Mouse (Mus musculus) ovary, postnatal 10 days (tissue): ENCODE results near the gene Aaas.

ENCODE experiments used
- DNase-seq: peaks from one replicate; pipeline ENCODE4 v3.0.0; 2022; ENCODE audit warnings: low spot score

Aaas gene

GRCm38 (mm10) chr15:102308717-102309116, 41.9 kb downstream of the Aaas start:
- no peak for DNase-seq

- DNase-seq: no peak
Measured at GRCm38 (mm10) chr15:102302542-102302941, 48.0 kb downstream of the Aaas start.

- no peak for DNase-seq
Measured at GRCm38 (mm10) chr15:102296368-102297006, 54.1 kb downstream of the Aaas start.

- peak; percentile 73 for DNase-seq
Measured at GRCm38 (mm10) chr15:102295633-102296367, 54.8 kb downstream of the Aaas start, which contains the start of gene Espl1. Espl1 (plus strand) TSS chr15:102296266.
